8 mouse cellular contexts compared by ENCODE assay signal in the genomic region with DNA sequence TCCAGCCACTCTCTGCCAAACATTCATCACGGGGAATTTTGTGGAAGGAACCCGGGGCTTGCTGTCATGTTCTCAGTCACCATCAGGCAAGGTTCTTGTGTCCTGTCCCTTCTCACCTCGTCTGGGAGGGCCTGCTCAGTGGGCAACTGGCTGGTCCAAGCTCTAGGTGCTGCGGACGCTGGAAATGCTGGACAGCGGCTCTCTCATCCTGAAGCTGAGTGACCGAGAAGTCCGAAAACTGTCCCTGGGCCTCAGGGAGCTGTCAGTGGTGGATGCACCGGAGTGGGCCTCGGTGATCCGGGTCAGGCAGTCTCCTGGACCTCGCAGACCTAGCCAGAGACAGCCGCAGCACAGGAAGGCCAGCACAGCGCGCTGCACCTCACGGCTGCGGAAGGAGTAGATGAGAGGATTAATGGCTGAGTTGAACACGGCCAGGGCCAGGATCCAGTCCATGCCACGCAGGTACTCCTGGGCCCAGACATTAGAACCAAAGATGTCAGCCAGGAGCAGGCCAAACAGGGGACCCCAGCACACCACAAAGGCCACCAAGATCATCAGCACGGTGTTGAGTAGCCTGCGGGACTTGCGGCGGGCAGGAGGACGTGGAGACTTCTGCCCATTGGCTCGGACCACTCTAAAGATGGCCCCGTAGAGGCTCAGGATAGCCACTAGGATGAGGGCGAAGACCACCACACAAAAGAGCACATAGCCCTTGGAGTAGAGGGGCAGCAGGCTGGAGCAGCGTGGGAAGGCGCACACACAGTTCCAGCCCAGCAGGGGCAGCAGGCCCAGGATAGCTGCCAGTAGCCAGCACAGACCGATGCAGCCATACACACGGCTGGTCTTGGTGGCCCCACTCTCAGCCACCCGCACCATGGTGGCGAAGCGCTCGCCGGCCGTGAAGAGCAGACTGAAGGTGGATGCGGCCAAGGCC. TPM values are rescaled to one million over a fixed set of nuclear protein-coding genes. Genes with fewer than 3 reads are reported as not detected.
DNase-seq lines count a peak whose midpoint lies in the region; ATAC-seq and TF ChIP-seq lines count a peak whose summit lies in the region.
"Had no signal": no experiment of that assay in that cellular context is flagged by ENCODE, and none has a peak within 500 bp of the region (broad histone marks: within the 10 kb centered on the region; RNA-seq: fewer than 3 reads in every experiment).

No protein-coding gene starts in this region.

- ATAC-seq in intestine, postnatal 0 days: no peak
- no peak for ATAC-seq in intestine, embryonic 16.5 days

- peaks cover 21% of the 10 kb centered on the region for H3K4me1 ChIP-seq in intestine, postnatal 0 days (replicated peaks; ENCODE audit: control insufficient read depth, insufficient read depth, low read length)
- H3K4me1 ChIP-seq in intestine, embryonic 16.5 days (ENCODE audit: control insufficient read depth, insufficient read depth, low read length): peaks cover 28% of the 10 kb centered on the region
- H3K4me1 ChIP-seq in limb, embryonic 10.5 days: peaks cover 48% of the 10 kb centered on the region

- WGBS in intestine, postnatal 0 days: 84% methylated on average over 38 of the region's 38 CpGs
- WGBS in intestine, embryonic 16.5 days: 83% methylated on average over 38 of the region's 38 CpGs
- WGBS in limb, embryonic 10.5 days: 88% methylated on average over 38 of the region's 38 CpGs

- H3K4me3 ChIP-seq in intestine, postnatal 0 days (ENCODE audit: low read depth, low read length): no peak overlapping the region
- H3K4me3 ChIP-seq in intestine, embryonic 16.5 days (ENCODE audit: low read length): no peak overlapping the region
- H3K4me3 ChIP-seq in limb, embryonic 10.5 days: 0 out of 2 replicates have a peak overlapping the region, but pooled peaks have one; percentile 10

- intact Hi-C loops in left cerebral cortex, postnatal 36 days (cut with DNase I): no loop called here

- H3K4me2 ChIP-seq in intestine, postnatal 0 days (replicated peaks; ENCODE audit: low read depth): no peak overlapping the region
- no peak overlapping the region for H3K4me2 ChIP-seq in intestine, embryonic 16.5 days (ENCODE audit: low read depth, low read length)

- H3K27ac ChIP-seq in intestine, postnatal 0 days (ENCODE audit: low read depth, low read length): no peak overlapping the region
- H3K27ac ChIP-seq in intestine, embryonic 16.5 days (ENCODE audit: low read length): no peak overlapping the region
- H3K27ac ChIP-seq in limb, embryonic 10.5 days: 0 out of 2 replicates have a peak overlapping the region, but pooled peaks have one; percentile 64

- no peak overlapping the region for H3K9ac ChIP-seq in intestine, postnatal 0 days (ENCODE audit: low read depth, low read length)
- no peak overlapping the region for H3K9ac ChIP-seq in intestine, embryonic 16.5 days (ENCODE audit: low read depth, low read length)

- peak; percentile 43 for TF ChIP-seq CTCF in intestine, postnatal 0 days (IDR thresholded peaks at IDR 0.05; ENCODE audit: low read depth)

- no peaks in the 10 kb centered on the region for H3K9me3 ChIP-seq in intestine, postnatal 0 days (ENCODE audit: control insufficient read depth)
- H3K9me3 ChIP-seq in intestine, embryonic 16.5 days (ENCODE audit: control insufficient read depth, low read length): no peaks in the 10 kb centered on the region
- no peaks in the 10 kb centered on the region for H3K9me3 ChIP-seq in limb, embryonic 10.5 days (replicated peaks)

- 0 out of 2 replicates have a peak, but pooled peaks cover 4% of the 10 kb centered on the region for H3K36me3 ChIP-seq in intestine, postnatal 0 days (ENCODE audit: control insufficient read depth, insufficient read depth)
- H3K36me3 ChIP-seq in intestine, embryonic 16.5 days (ENCODE audit: control insufficient read depth, insufficient read depth, low read length): no peaks in the 10 kb centered on the region; the same call in 1 of the 2 replicates
- peaks cover 12% of the 10 kb centered on the region for H3K36me3 ChIP-seq in limb, embryonic 10.5 days

- peak; percentile 47 for DNase-seq in thymus, postnatal 14 days
- no peak for DNase-seq in thymus, postnatal 10 days (ENCODE audit: low spot score in 2 of 2)
- DNase-seq in limb, embryonic 10.5 days (ENCODE audit: low spot score): no peak
- no peak for DNase-seq in urinary bladder, postnatal 25 days (ENCODE audit: low spot score)
- DNase-seq in left cerebral cortex, postnatal 36 days (ENCODE audit: low spot score in 2 of 2): no peak
- DNase-seq: layer of hippocampus, postnatal 36 days had no signal

- H3K27me3 ChIP-seq in intestine, postnatal 0 days (replicated peaks; ENCODE audit: control insufficient read depth, insufficient read depth, low read length): 0 out of 2 replicates have a peak, but pooled peaks cover 6% of the 10 kb centered on the region
- no peaks in the 10 kb centered on the region for H3K27me3 ChIP-seq in intestine, embryonic 16.5 days (replicated peaks; ENCODE audit: control insufficient read depth, insufficient read depth, low read length)
- H3K27me3 ChIP-seq in limb, embryonic 10.5 days (ENCODE audit: low read depth, poor library complexity, severe bottlenecking): peaks cover 9% of the 10 kb centered on the region

RNA-seq across cellular contexts. Expression of a gene that starts 1.3 kb away (rescaled TPM):
- 0.50 and 0.74 TPM in 2 replicates for polyA plus RNA-seq in intestine, postnatal 0 days (2015; fragmentation: Nextera tagmentation; extraction: Ambion mirVana)
- polyA plus RNA-seq in intestine, embryonic 16.5 days (2015; fragmentation: Nextera tagmentation; extraction: Ambion mirVana): 0.86 and 0.99 TPM in 2 replicates
- polyA plus RNA-seq in limb, embryonic 10.5 days (2016; fragmentation: Nextera tagmentation; extraction: Ambion mirVana): 0.34 and 0.39 TPM in 2 replicates
- total RNA-seq in left cerebral cortex, postnatal 36 days (2021): under 1 TPM; 0.43 to 0.52 TPM

RNA-seq across cellular contexts. Expression of a gene that starts 2.4 kb away (rescaled TPM):
- 58.6 and 61.1 TPM in 2 replicates for polyA plus RNA-seq in intestine, postnatal 0 days (2015; fragmentation: Nextera tagmentation; extraction: Ambion mirVana)
- polyA plus RNA-seq in intestine, embryonic 16.5 days (2015; fragmentation: Nextera tagmentation; extraction: Ambion mirVana): 126 and 137 TPM in 2 replicates
- polyA plus RNA-seq in limb, embryonic 10.5 days (2016; fragmentation: Nextera tagmentation; extraction: Ambion mirVana): 100 and 102 TPM in 2 replicates
- 10 to 100 TPM; 74.9 to 88.8 TPM for total RNA-seq in left cerebral cortex, postnatal 36 days (2021)

RNA-seq across cellular contexts. Expression of a gene that starts 16.1 kb away (rescaled TPM):
- 0.76 and 1.0 TPM in 2 replicates for polyA plus RNA-seq in intestine, postnatal 0 days (2015; fragmentation: Nextera tagmentation; extraction: Ambion mirVana)
- polyA plus RNA-seq in intestine, embryonic 16.5 days (2015; fragmentation: Nextera tagmentation; extraction: Ambion mirVana): 1.4 and 1.5 TPM in 2 replicates
- 0.24 and 0.48 TPM in 2 replicates for polyA plus RNA-seq in limb, embryonic 10.5 days (2016; fragmentation: Nextera tagmentation; extraction: Ambion mirVana)
- 100 to 1,000 TPM; 256 to 303 TPM for total RNA-seq in left cerebral cortex, postnatal 36 days (2021)

RNA-seq across cellular contexts. Expression of a gene that starts 25.4 kb away (rescaled TPM):
- polyA plus RNA-seq in intestine, postnatal 0 days (2015; fragmentation: Nextera tagmentation; extraction: Ambion mirVana): 0.64 and 0.78 TPM in 2 replicates
- polyA plus RNA-seq in intestine, embryonic 16.5 days (2015; fragmentation: Nextera tagmentation; extraction: Ambion mirVana): 1.1 and 1.5 TPM in 2 replicates
- 0.80 and 2.0 TPM in 2 replicates for polyA plus RNA-seq in limb, embryonic 10.5 days (2016; fragmentation: Nextera tagmentation; extraction: Ambion mirVana)
- 1 to 10 TPM; 2.3 to 3.1 TPM for total RNA-seq in left cerebral cortex, postnatal 36 days (2021)

RNA-seq across cellular contexts. Expression of a gene that starts 43.1 kb away (rescaled TPM):
- polyA plus RNA-seq in intestine, postnatal 0 days (2015; fragmentation: Nextera tagmentation; extraction: Ambion mirVana): 29.2 and 35.1 TPM in 2 replicates
- polyA plus RNA-seq in intestine, embryonic 16.5 days (2015; fragmentation: Nextera tagmentation; extraction: Ambion mirVana): 49.8 and 55.8 TPM in 2 replicates
- polyA plus RNA-seq in limb, embryonic 10.5 days (2016; fragmentation: Nextera tagmentation; extraction: Ambion mirVana): 9.3 and 19.8 TPM in 2 replicates
- total RNA-seq in left cerebral cortex, postnatal 36 days (2021): 10 to 100 TPM; 87.9 to 96.9 TPM
